14 mouse cellular contexts compared by ENCODE assay signal in genomic region chr16:38568192-38568591, GRCm38 (mm10).
"Had no signal": no experiment of that assay in that cellular context is flagged by ENCODE, and none has a peak within 500 bp of the region (broad histone marks: within the 10 kb centered on the region; RNA-seq: fewer than 3 reads in every experiment).

No protein-coding gene starts in this region.

- H3K9ac ChIP-seq: liver, embryonic 12.5 days; lung, embryonic 14.5 days; midbrain, embryonic 12.5 days; neural tube, embryonic 15.5 days; stomach, embryonic 15.5 days had no signal

- H3K4me3 ChIP-seq: layer of hippocampus, adult 2 months; limb, embryonic 10.5 days; liver, embryonic 12.5 days; midbrain, embryonic 12.5 days; myocyte; neural tube, embryonic 15.5 days; stomach, embryonic 15.5 days had no signal

- H3K9me3 ChIP-seq: limb, embryonic 10.5 days; liver, embryonic 12.5 days; midbrain, embryonic 12.5 days; neural tube, embryonic 15.5 days; stomach, embryonic 15.5 days had no signal

- DNase-seq: kidney, adult 18-20 months; kidney, postnatal 10 days; kidney, postnatal 4 days; lung, embryonic 14.5 days; lung, postnatal 14 days; thymus, postnatal 4 days had no signal

- H3K4me2 ChIP-seq: liver, embryonic 12.5 days; lung, embryonic 14.5 days; midbrain, embryonic 12.5 days; neural tube, embryonic 15.5 days; stomach, embryonic 15.5 days had no signal

- H3K27me3 ChIP-seq: liver, embryonic 12.5 days; midbrain, embryonic 12.5 days; neural tube, embryonic 15.5 days; stomach, embryonic 15.5 days had no signal

- H3K27ac ChIP-seq: layer of hippocampus, adult 2 months; limb, embryonic 10.5 days; liver, embryonic 12.5 days; macrophage; midbrain, embryonic 12.5 days; neural tube, embryonic 15.5 days; stomach, embryonic 15.5 days had no signal

- H3K4me1 ChIP-seq: stomach, embryonic 15.5 days had no signal

- ATAC-seq: liver, embryonic 12.5 days had no signal
